Mouse (Mus musculus) midbrain, postnatal 0 days (tissue): ENCODE data around the gene S100a5. TPM values are rescaled to one million over a fixed set of nuclear protein-coding genes. Genes with fewer than 3 reads are reported as not detected.

Source experiments
- ATAC-seq: fragments of 200-750 bp; cut with Nextera tagmentation; 2 replicates; pipeline ENCODE4 v1.8.0; 2017; ENCODE audit warnings: moderate number of reproducible peaks, mild to moderate bottlenecking, moderate TSS enrichment, moderate library complexity; ENCODE audit not compliant: low FRiP score
- DNase-seq: peaks from one replicate; pipeline ENCODE4 v3.0.0-alpha.2; 2015; ENCODE audit warnings: low spot score
- H3K27ac ChIP-seq: fragments of 300-500 bp; sonication (generic); 2 replicates; pipeline ENCODE4 v1.5.1; 2014; ENCODE audit warnings: low read depth, mild to moderate bottlenecking, low read length, mixed read lengths
- H3K27me3 ChIP-seq: fragments of 300-500 bp; sonication (generic); 2 replicates; pipeline ENCODE4 v1.6.1; 2014; ENCODE audit warnings: low read length, control low read depth, mixed read lengths; ENCODE audit not compliant: insufficient read depth
- H3K36me3 ChIP-seq: fragments of 300-500 bp; sonication (generic); 2 replicates; pipeline ENCODE4 v1.6.1; 2014; ENCODE audit warnings: low read length, control low read depth, mixed read lengths; ENCODE audit not compliant: insufficient read depth
- H3K4me1 ChIP-seq: fragments of 300-500 bp; sonication (generic); 2 replicates; pipeline ENCODE4 v1.6.1; 2014; ENCODE audit warnings: mild to moderate bottlenecking, control low read depth, antibody characterized with exemption, low read length, mixed read lengths; ENCODE audit not compliant: insufficient read depth
- H3K4me2 ChIP-seq: fragments of 300-500 bp; sonication (generic); 2 replicates; pipeline ENCODE4 v1.6.1; 2014; ENCODE audit warnings: low read depth, mild to moderate bottlenecking, low read length, mixed read lengths; ENCODE audit not compliant: poor library complexity, severe bottlenecking
- H3K4me3 ChIP-seq: fragments of 300-500 bp; sonication (generic); 2 replicates; pipeline ENCODE4 v1.5.1; 2014; ENCODE audit warnings: low read depth, mild to moderate bottlenecking, low read length, moderate library complexity
- H3K9ac ChIP-seq: fragments of 300-500 bp; sonication (generic); replicated peaks from 2 replicates; pipeline ENCODE4 v1.6.1; 2014; ENCODE audit warnings: mild to moderate bottlenecking, low read length, moderate library complexity, mixed read lengths; ENCODE audit not compliant: poor library complexity, severe bottlenecking
- H3K9me3 ChIP-seq: fragments of 300-500 bp; sonication (generic); 2 replicates; pipeline ENCODE4 v1.6.1; 2016; ENCODE audit warnings: low read length, control low read depth
- CTCF ChIP-seq: IDR thresholded peaks from 2 replicates; pipeline ENCODE4 v1.5.1; 2016; ENCODE audit warnings: antibody characterized with exemption, mild to moderate bottlenecking
- WGBS: fragments of 180-500 bp; shearing (Covaris S2); extraction: QIAGEN DNeasy Blood & Tissue Kit; methylation state at CpG from one replicate; pipeline ENCODE4 v1.1.7; 2014; 5-methylcytosine and 5-hydroxymethylcytosine counted together
- polyA plus RNA-seq: library from polyadenylated mRNA; unstranded; fragments of >200 nt; fragmentation: Nextera tagmentation; extraction: Ambion mirVana; gene quantifications from 2 replicates; pipeline ENCODE4 v1.2.1, GENCODE M21; 2015
- total RNA-seq: library from RNA; depleted of rRNA; stranded (reverse); fragments of >200 nt; gene quantifications from 2 replicates; pipeline ENCODE4 v1.2.3, GENCODE M21; 2014

Gene S100a5
- total and polyA plus RNA-seq, 2 experiments from 2014 or later = 0.43 TPM; not detected in 1

GRCm38 (mm10) chr3:90586906-90587305 is 21.4 kb upstream of the S100a5 start:
- no peak for DNase-seq

DNA sequence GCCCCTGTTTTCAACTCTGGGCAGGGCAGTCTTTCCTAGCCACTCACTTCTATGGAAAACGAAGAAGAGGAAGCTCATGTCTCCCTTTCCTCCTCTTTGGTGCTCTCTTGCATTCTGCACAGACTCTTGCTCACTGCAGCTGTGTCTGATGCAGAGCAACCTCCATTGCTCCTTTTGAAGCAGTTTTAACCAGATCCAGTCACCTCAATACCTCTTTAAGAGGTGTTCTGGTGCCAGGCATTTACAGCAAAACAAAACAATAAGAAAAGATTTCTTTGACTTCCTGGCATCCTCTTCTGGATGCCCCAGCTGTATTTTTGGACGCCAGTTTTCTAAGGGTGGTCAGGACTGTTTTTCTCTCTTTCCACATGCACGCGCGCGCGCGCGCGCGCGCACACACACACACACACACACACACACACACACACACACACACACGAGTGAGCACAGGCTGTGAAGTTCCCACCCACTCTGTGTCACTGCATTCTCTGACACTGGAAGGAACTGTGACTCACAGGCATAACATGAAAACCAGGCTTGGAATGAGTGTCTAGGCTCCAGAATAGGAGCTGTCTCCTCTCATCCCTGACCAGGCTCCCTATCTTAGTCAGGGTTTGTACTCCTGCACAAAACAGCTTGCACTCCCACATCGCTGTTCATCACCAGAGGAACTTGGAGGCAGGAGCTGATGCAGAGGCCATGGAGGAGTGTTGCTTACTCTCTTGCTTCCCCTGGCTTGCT is 20.8 kb upstream of the S100a5 start:
- Histone ChIP-seq H3K4me3 (no peak overlapping the region), H3K9me3 (no peaks in the 10 kb centered on the region), H3K4me1 (no peaks in the 10 kb centered on the region), H3K9ac (no peak overlapping the region), H3K36me3 (no peaks in the 10 kb centered on the region), H3K27me3 (no peaks in the 10 kb centered on the region), H3K4me2 (no peak overlapping the region), H3K27ac (no peak overlapping the region)
- no peak for ATAC-seq
- no peak for TF ChIP-seq CTCF
- 90% methylated on average over 14 of the region's 14 CpGs for WGBS
- no peak for DNase-seq

More at GRCm38 (mm10) chr3:90586906-90587305, 21.4 kb upstream of the S100a5 start:
- WGBS = 70% methylated on average over 10 of the region's 10 CpGs
- ATAC-seq = no peak
- no peaks in the 10 kb centered on the region for H3K36me3 ChIP-seq
- no peak overlapping the region for H3K9ac ChIP-seq
- no peak overlapping the region for H3K27ac ChIP-seq
- no peaks in the 10 kb centered on the region for H3K27me3 ChIP-seq
- H3K9me3 ChIP-seq = no peaks in the 10 kb centered on the region
- no peak overlapping the region for H3K4me3 ChIP-seq
- no peak overlapping the region for H3K4me2 ChIP-seq
- TF ChIP-seq CTCF = no peak
- no peaks in the 10 kb centered on the region for H3K4me1 ChIP-seq

DNA sequence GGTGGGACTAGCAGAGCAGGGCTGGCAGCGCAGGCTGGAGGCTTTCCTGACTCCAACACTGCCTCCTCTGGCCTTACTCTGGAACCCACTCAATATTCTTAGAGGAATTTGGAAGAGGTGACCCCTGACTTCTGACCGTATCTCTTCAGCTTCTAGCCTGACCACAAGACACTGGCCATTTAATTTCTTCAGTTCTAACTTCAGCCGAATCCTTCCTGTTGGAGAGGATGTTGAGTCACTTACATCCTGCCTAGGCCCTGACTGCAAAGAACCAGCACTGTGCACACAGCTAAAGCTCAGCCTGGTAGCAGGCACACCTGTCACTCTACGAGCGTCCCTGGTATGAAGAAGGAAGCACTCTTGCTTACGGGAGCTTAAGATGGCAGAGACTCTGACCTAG is 18.9 kb upstream of the S100a5 start:
- 85% methylated on average over 6 of the region's 6 CpGs for WGBS
- Histone ChIP-seq H3K4me3 (no peak overlapping the region), H3K27me3 (no peaks in the 10 kb centered on the region), H3K4me2 (no peak overlapping the region), H3K9me3 (no peaks in the 10 kb centered on the region), H3K9ac (no peak overlapping the region), H3K27ac (no peak overlapping the region), H3K36me3 (no peaks in the 10 kb centered on the region), H3K4me1 (no peaks in the 10 kb centered on the region)
- no peak for TF ChIP-seq CTCF
- ATAC-seq = no peak
- no peak for DNase-seq

GRCm38 (mm10) chr3:90589947-90590346 is 18.4 kb upstream of the S100a5 start, which contains the start of gene S100a2:
Gene S100a2, plus strand, starts transcription at chr3:90590247.
- DNase-seq (no peak), ATAC-seq (no peak)
- no peak for TF ChIP-seq CTCF
- no peaks in the 10 kb centered on the region for H3K27me3 ChIP-seq
- H3K9ac ChIP-seq = no peak within 1 kb of the TSS
- no peaks in the 10 kb centered on the region for H3K9me3 ChIP-seq
- no peaks in the 10 kb centered on the region for H3K4me1 ChIP-seq
- no peaks in the 10 kb centered on the region for H3K36me3 ChIP-seq
- no peak within 1 kb of the TSS for H3K4me2 ChIP-seq
- WGBS = 85% methylated on average over 8 of the region's 8 CpGs
- no peak within 1 kb of the TSS for H3K27ac ChIP-seq
- H3K4me3 ChIP-seq = no peak within 1 kb of the TSS

DNA sequence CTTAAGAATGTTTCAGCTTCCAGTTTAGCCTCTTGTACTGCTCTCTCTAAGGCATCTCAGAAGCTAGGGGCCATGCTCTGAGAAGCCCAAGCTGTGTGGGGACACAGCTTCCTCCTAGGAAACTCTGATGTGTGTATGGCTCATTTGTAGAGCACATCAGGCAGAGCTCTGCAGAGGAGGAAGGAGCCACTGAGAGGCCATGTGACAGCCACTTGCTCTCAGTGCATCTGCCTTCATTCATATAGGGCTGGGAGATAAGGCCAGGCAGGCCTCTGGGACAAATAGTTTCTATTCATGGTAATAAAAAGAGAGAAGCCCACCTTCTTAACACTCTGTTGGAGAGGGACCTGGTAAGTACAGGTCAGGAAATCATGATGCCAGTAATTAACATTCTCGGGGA is 13.9 kb upstream of the S100a5 start:
- ATAC-seq (no peak), DNase-seq (no peak)
- Histone ChIP-seq H3K4me3 (no peak overlapping the region), H3K9ac (no peak overlapping the region), H3K9me3 (no peaks in the 10 kb centered on the region), H3K27me3 (no peaks in the 10 kb centered on the region), H3K27ac (no peak overlapping the region), H3K4me2 (no peak overlapping the region), H3K4me1 (no peaks in the 10 kb centered on the region), H3K36me3 (no peaks in the 10 kb centered on the region)
- WGBS = 84% methylated on average over 1 of the region's 1 CpGs
- no peak for TF ChIP-seq CTCF

- H3K4me3 ChIP-seq = no peak overlapping the region
- no peak overlapping the region for H3K9ac ChIP-seq
- TF ChIP-seq CTCF = no peak
- H3K27me3 ChIP-seq = no peaks in the 10 kb centered on the region
- no peaks in the 10 kb centered on the region for H3K4me1 ChIP-seq
- H3K4me2 ChIP-seq = no peak overlapping the region
- no peaks in the 10 kb centered on the region for H3K36me3 ChIP-seq
- H3K9me3 ChIP-seq = no peaks in the 10 kb centered on the region
- DNase-seq (no peak), ATAC-seq (no peak)
- no peak overlapping the region for H3K27ac ChIP-seq
- WGBS = 86% methylated on average over 5 of the region's 5 CpGs
Observed at GRCm38 (mm10) chr3:90595556-90595955, 12.8 kb upstream of the S100a5 start.
